Mouse (Mus musculus): ENCODE results near the gene 4930539E08Rik.

DNA sequence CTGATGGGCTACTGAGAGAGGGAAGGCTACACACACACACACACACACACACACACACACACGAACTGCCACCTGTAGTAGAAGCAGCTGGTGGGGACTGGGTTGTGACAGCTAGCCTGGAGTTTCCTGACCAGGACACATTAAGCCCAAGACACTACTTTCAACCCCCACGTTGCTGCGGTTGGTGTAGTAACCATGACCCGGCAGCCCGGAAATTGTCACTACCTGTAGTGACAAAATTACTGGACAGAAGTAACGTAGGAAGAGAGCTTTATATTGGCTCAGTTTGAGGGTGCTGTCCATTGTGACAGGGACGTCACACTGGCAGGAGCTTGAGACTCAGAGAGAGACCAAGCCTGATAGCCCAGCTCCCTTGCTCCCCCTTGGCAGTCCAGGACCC lies 42.8 kb downstream of the 4930539E08Rik start:
- TF ChIP-seq CTCF (IDR thresholded peaks at IDR 0.05) (no peak), EP300 (IDR thresholded peaks at IDR 0.05) (no peak)
